Mouse (Mus musculus): ENCODE results near the gene Sdr39u1. TPM values are rescaled to one million over a fixed set of nuclear protein-coding genes. Genes with fewer than 3 reads are reported as not detected.
A peak's percentile ranks its signal among the peaks of the same experiment; 100 is the strongest.

Gene Sdr39u1
- total RNA-seq, 2 experiments from 2014 or later = 96.3 to 96.9 TPM

GRCm38 (mm10) chr14:55885114-55885790 lies 14.8 kb downstream of the Sdr39u1 start:
- DNase-seq (ENCODE audit: low spot score in 2 of 2) = peak in 1 of 2 experiments; percentile 22
- intact Hi-C loops (cut with DNase I) = no loop called here

DNA sequence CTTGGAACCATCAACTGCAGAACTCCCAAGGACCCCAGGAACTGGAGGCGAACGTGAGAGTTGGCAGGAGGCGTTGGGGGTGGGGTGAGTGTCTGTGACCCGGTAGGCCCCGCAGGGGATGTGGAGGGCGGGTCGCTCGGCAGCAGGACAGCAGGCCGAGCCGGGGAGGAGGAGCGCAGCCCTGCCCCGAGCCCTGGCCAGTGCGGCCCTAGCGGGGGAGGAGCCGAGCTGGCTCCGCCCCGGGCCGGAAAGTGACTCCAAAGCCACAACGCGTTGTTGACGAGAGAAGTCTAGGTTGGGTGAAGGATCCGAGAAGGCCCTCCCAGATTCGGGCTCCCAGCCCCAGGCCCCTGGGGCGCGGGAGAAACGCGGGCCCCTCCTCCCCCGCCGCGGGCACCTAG lies 15.4 kb downstream of the Sdr39u1 start, which contains the start of gene Khnyn:
Khnyn (plus strand) TSS at position 235 of the 401 bp plus-strand sequence.
- intact Hi-C loops (cut with DNase I) = no loop called here
- peak; percentile 79 to 81 for DNase-seq (ENCODE audit: low spot score in 2 of 2)

GRCm38 (mm10) chr14:55884166-55884565 lies 15.9 kb downstream of the Sdr39u1 start, which contains the start of gene Cbln3:
TSS of gene Cbln3 (minus strand) at chr14:55884392.
- no peak for DNase-seq (ENCODE audit: low spot score in 2 of 2)
- intact Hi-C loops (cut with DNase I) = no loop called here

DNA sequence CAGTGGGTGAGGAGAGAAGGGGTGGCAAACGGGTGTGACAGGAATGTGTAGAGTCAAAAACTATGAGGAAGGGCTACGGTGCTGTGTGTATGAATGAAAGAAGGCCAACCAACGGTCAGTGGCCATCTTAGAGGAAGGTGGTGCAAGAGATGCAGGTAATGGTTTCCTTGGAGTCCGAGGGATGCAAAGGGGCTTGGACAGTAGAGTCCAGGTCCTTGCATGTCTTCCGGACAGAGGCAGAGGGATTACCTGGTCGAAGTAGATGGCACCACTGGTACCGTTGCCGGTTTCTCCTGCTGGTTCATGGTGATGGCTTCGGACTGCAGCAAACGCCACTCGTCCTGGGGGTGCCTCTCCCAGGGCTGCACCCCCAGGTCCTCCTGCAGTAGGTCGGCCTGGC lies 16.4 kb downstream of the Sdr39u1 start:
- DNase-seq (ENCODE audit: low spot score in 2 of 2) = no peak
- intact Hi-C loops (cut with DNase I) = no loop called here

- intact Hi-C loops (cut with DNase I) = no loop called here
- no peak for DNase-seq (ENCODE audit: low spot score in 2 of 2)
Measured at GRCm38 (mm10) chr14:55883149-55883661, 16.9 kb downstream of the Sdr39u1 start.

GRCm38 (mm10) chr14:55882171-55882641 lies 17.9 kb downstream of the Sdr39u1 start:
- intact Hi-C loops (cut with DNase I) = no loop called here

GRCm38 (mm10) chr14:55880982-55881381 lies 19.1 kb downstream of the Sdr39u1 start:
- DNase-seq (ENCODE audit: low spot score in 2 of 2) = no peak
- intact Hi-C loops (cut with DNase I) = no loop called here

More at GRCm38 (mm10) chr14:55882171-55882641, 17.9 kb downstream of the Sdr39u1 start:
- DNase-seq (ENCODE audit: low spot score in 2 of 2) = no peak

DNA sequence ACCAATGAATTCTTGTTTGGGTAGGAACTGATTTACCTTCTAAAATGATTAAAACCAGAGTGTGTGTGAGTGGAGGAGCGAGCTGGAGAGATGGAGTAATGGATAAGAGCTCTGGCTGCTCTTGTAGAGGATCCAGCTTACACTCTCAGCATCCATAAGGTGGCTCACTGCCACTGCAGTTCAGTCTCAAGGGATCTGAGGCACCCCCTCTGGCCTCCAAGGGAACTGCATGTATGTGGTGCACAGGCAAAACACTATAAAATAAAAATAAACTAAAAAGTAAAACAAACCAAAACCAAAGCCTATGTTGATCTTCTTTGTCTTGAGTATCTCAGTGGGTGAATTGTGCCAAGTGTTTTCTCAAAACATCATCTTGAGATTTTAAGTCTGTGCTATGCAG lies 20.5 kb downstream of the Sdr39u1 start:
- peak; percentile 70 to 88 for DNase-seq (ENCODE audit: low spot score in 2 of 2)
- intact Hi-C loops (cut with DNase I) = no loop called here

DNA sequence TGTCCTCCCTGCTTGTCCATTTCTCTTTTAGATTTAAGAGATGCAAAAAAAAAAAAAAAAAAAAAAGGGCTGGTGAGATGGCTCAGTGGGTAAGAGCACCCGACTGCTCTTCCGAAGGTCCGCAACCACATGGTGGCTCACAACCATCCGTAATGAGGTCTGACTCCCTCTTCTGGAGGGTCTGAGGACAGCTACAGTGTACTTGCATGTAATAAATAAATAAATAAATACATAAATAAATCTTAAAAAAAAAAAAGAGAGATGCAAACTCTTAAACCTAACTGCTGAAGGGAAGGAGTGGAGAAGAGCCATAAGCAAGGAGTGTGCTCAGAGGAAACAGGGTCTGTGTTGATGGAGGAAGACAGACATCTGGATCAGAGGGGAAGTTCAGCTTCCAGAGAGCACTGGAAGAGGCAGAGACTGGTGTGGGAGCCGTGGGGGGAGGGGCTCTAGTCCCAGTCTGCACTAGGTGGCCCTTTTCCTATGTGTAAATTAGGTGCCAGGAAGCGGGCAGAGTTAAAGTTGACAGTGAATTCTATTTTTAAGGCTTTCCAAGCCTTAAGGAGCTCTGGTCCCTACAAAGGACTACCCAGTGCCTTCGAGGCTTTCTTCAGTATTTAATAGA lies 21.7 kb downstream of the Sdr39u1 start:
- DNase-seq (ENCODE audit: low spot score in 2 of 2) = no peak
- intact Hi-C loops (cut with DNase I) = no loop called here

DNA sequence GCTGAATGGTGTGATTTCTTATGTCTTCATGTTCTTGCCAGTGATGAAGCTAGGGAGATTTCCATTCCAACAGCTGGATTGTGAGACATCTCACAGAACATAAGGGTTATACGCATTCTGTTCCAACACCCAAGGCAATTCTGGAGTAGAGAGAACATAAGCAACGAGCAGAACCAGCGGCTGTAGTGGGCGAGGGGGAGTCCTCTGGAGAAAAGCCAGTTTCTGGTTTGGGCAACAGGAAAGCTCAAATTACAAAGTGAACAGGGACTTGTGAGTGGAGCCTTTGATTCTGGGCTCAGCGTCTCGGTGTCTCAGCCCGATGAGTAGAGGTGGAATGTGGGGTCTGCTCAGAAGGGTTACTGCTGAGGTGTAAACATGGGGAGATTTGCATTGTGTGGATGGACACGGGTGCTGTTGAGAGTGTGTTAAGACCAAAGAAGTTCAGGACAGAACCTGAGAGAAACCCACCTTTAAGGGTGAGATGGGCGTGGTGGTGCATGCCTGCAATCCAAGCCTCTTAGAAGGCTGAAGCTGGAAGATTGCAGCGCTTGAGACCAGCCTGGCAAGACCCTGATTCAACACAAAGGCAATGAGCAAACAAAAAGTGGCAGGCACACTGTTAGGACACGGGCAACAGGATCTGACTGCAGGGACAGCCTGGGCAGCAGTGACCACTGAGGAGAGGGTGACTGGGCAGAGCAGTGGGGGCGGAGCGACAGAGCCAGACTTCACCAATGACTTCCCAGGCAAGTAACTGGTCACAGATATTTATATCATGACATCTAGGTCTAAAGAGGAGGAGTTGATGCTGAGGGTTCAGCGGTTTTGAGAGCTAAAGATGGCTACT lies 22.4 kb downstream of the Sdr39u1 start:
- peak in 1 of 2 experiments; percentile 48 for DNase-seq (ENCODE audit: low spot score in 2 of 2)
- intact Hi-C loops (cut with DNase I) = no loop called here

GRCm38 (mm10) chr14:55873714-55874683 lies 26.1 kb downstream of the Sdr39u1 start:
- intact Hi-C loops (cut with DNase I) = loop anchor here (1.0 kb wide), 1 partner anchor 44 kb away; no protein-coding TSS in a partner anchor
- DNase-seq (ENCODE audit: low spot score in 2 of 2) = peak; percentile 67 to 72

- intact Hi-C loops (cut with DNase I) = no loop called here
- DNase-seq (ENCODE audit: low spot score in 2 of 2) = no peak
Measured at GRCm38 (mm10) chr14:55873242-55873713, 26.8 kb downstream of the Sdr39u1 start.

GRCm38 (mm10) chr14:55872551-55872950 lies 27.5 kb downstream of the Sdr39u1 start:
- intact Hi-C loops (cut with DNase I) = no loop called here

GRCm38 (mm10) chr14:55872039-55872438 lies 28.1 kb downstream of the Sdr39u1 start:
- intact Hi-C loops (cut with DNase I) = no loop called here
- DNase-seq (ENCODE audit: low spot score in 2 of 2) = no peak

More at GRCm38 (mm10) chr14:55872551-55872950, 27.5 kb downstream of the Sdr39u1 start:
- no peak for DNase-seq (ENCODE audit: low spot score in 2 of 2)

GRCm38 (mm10) chr14:55869538-55869937 lies 30.6 kb downstream of the Sdr39u1 start:
- DNase-seq (ENCODE audit: low spot score in 2 of 2) = no peak
- intact Hi-C loops (cut with DNase I) = no loop called here

GRCm38 (mm10) chr14:55868230-55869026 lies 31.7 kb downstream of the Sdr39u1 start:
- DNase-seq (ENCODE audit: low spot score in 2 of 2) = no peak
- intact Hi-C loops (cut with DNase I) = no loop called here

- intact Hi-C loops (cut with DNase I) = no loop called here
- peak; percentile 53 to 60 for DNase-seq (ENCODE audit: low spot score in 2 of 2)
Measured at GRCm38 (mm10) chr14:55866962-55867361, 33.1 kb downstream of the Sdr39u1 start.

DNA sequence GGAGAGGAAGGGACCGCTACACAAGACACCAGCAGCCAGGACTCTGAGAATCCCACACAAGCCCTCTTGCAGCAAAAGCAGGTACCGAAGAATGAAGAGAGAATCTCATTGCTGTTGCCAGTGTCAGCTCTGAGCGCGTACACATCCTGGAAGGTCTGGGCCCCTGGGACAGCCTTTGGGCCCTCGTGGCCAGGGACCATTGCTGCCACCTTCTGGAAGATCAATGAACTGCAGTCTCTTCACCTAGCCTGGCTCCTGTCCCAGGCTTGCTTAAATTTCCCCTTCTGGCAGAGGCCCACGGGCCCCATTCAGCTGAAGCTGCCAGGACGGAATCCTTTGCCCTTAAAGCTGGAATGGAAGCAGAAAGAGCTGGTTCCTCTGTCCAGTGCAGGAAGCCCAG lies 36.3 kb downstream of the Sdr39u1 start:
- intact Hi-C loops (cut with DNase I) = loop anchor here (2.0 kb wide), 2 partner anchors 41 to 83 kb away; partner anchors contain the start of gene Nfatc4
- DNase-seq (ENCODE audit: low spot score in 2 of 2) = peak; percentile 54 to 66

All from left cerebral cortex, postnatal 25 days (tissue).